Mouse (Mus musculus): ENCODE measurements around the gene Dbn1.

Dbn1 gene

DNA sequence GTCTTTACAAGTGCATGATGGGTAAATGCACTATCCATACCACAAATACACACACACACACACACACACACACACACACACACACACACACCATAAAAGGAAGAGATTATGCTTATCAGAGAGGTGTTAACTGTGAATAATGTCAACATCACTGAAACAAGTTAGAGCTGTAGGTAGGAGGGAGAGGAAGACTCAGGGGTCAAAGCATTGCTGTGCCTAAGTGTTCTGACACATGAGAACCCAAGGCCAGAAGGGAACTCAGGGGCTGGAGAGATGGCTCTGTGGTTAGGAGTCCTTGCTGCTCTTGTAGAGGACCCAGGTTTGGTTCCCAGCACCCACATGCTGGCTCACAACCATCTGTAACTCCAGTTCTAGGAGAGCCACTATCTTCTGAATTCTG lies 8.0 kb downstream of the Dbn1 start:
- in situ Hi-C loops (cut with MboI, MseI), result loop anchor here (5.0 kb wide), 2 partner anchors 32 to 63 kb away; partner anchors contain the start of genes Pdlim7 (in 1 of the 2) and Pfn3 (in 1 of the 2)

DNA sequence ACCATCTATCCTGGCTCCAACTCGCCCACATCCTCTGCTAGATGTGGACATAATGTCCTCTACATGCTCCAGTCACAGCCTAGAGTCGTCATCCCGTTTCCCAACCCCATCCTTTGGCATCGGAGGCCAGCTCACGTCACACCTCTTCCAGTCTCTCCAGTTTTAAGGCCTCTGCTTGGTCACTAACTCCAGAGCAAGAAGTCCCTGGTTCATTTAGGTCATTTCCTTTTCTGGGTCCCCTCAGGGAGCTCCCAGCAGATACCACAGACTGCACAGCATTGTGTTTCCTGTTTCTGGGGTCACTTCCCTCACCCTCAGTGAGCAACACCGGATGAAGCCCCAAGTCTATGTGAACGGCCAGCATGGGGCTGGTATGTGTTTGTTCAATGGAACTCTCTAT lies 8.9 kb downstream of the Dbn1 start:
- in situ Hi-C loops (cut with MboI, MseI), result loop anchor here (5.0 kb wide), 2 partner anchors 33 to 62 kb away; partner anchors contain the start of genes Pdlim7 (in 1 of the 2) and Pfn3 (in 1 of the 2)

DNA sequence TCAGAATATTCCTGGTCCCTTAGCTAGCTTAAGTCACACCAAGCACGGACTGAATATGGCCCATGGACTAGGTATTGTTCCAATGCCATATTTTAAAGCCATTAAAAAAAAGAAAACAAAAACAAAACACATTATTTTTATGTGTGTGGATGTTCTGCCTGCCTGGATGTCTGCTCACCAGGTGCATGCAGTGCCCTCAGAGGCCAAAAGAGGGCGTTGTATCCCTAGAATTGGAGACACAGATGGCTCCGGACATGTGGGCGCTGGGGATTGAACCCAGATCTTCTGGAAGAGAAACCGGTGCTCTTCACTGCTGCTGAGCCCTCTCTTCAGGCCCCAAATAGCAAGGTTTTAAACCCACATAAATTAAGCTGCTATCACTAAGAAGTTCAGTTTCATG lies 9.9 kb downstream of the Dbn1 start:
- in situ Hi-C loops (cut with MboI, MseI), result loop anchor here (5.0 kb wide), 2 partner anchors 34 to 61 kb away; partner anchors contain the start of genes Pdlim7 (in 1 of the 2) and Pfn3 (in 1 of the 2)

DNA sequence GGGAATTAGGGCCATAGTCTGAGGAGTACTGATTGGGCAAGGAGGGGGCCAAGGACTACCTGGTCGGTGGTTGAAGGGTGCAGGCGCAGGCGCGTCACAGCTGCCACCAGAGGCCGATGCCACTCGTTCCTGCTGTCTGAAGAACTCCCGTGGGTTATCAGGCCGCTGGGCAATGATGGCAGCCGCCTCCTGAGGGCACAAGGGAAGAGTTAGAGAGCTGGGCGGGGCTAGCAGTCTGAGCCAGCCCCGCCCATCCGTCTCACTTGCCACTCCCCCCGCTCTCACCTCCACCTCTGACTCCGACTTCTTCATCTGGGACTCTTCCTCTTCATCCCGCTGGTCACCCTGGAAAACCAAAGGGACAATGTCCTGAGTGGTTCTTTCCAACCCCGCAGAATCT lies 10.4 kb downstream of the Dbn1 start:
- in situ Hi-C loops (cut with MboI, MseI), result loop anchor here (5.0 kb wide), 2 partner anchors 35 to 60 kb away; partner anchors contain the start of genes Pdlim7 (in 1 of the 2) and Pfn3 (in 1 of the 2)

DNA sequence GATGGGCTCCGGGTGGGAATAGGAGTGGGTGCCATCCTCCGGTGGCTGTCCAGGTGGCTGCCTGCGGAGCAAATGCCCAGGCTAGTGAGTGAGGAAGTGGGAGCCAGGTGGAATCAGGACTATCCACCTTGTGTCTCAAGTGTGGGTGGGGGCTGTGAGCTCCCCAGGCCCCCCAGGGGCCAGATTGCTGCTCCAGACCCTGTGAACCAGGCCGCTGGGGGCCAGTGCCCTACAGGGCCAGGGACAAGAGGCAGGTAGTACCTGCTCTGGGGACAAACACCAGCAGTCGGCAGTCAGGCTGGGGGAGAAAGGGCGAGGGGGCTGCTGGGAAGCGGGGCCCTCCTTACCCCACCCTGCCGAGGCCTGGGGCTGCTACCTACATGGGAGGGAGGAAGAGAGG lies 11.7 kb downstream of the Dbn1 start:
- in situ Hi-C loops (cut with MboI, MseI), result loop anchor here (5.0 kb wide), 2 partner anchors 36 to 59 kb away; partner anchors contain the start of genes Pdlim7 (in 1 of the 2) and Pfn3 (in 1 of the 2)

DNA sequence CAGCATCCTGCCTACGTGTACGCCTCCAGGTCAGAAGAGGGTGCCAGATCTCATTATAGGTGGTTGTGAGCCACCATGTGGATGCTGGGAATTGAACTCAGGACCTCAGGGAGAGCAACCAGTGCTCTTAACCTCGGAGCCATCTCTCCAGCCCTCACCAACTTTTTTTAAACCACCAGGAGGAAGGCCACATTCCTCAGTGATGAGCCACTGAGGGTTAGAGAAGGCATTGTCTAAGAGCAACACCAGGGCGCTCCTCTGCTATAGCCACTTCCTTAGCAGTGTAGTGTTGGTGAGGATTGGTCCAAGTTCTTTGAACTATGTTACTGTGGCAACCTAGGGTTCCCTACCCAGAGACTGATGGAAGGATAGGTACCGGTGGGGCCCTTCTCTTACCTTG lies 12.2 kb downstream of the Dbn1 start:
- in situ Hi-C loops (cut with MboI, MseI), result loop anchor here (5.0 kb wide), 2 partner anchors 37 to 58 kb away; partner anchors contain the start of genes Pdlim7 (in 1 of the 2) and Pfn3 (in 1 of the 2)

DNA sequence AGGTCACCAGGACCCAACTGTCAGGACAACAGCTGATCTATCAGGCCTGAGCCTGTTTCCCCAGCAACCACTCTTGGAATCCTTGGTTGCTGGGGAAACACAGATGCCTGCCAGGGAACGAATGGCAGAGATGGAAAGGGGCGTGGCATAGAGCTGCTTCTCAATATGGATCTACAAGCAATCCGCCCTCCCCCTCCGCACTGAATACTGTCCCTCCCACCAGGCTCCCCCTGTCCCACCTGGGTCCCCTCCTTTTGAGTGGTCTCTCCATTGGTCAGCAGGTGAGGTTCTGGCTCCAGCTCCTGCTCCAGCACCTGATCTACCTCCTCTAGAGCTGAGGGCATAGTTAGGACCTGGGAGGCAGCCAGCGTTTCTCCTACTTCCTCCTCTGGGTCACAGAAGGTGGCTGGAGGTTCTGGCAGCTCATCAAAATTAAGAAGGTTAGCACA lies 13.3 kb downstream of the Dbn1 start:
- in situ Hi-C loops (cut with MboI, MseI), result loop anchor here (5.0 kb wide), 2 partner anchors 38 to 57 kb away; partner anchors contain the start of genes Pdlim7 (in 1 of the 2) and Pfn3 (in 1 of the 2)

DNA sequence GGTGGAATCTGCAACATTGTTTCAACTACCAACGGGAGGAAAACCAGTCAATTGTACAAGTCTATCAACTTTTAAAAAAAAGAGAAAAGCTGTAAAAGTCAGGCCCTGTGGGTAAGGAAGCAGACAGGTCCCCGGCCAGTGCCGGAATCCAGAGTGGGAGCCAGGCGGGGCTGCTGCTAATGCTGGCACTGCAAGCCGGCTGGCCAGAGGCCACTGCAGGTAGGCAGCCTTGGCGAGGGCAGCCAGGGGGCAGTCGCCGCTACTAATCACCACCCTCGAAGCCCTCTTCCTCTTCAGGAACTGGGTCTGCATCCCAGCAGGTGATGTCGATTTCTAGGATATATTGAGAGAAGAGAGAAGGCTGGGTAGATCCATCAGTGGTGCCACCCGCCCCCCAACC lies 13.9 kb downstream of the Dbn1 start:
- in situ Hi-C loops (cut with MboI, MseI), result no loop called here

DNA sequence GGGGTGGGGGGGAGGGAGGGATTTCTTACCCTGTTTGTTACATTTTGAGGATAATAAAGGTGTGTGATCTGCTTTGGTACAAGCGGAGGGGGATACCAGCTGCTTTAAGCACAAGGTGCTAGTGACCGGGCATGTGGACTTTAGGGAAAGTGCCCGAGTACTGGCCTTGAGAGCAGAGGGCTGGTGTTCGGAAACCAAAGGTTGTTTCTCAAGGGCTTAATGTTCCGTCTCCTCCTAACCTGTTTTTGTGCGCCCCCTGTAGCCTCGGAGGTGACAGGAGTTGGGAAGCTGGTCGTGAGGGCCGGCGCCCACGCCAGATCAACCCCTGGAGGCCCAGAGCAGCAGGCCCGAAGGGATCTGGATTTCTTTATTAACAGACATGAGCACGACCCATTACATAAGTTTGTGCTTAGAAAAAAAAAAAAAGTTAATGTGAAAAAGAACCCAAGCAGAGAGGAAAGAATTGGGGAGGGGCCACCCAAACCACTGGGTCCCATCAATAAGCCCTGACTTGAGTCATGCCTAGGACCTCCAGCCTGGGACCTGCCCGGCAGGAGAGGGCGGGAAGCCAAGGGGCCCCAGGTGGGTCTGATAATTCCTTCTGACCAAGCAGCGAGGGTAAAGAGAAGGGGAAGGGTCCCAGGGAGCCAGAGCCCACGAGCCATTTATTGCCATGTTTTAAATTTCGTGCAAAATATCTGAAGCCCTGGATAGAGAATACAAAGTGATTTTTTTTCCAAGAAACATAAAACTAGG lies 14.7 kb downstream of the Dbn1 start:
- in situ Hi-C loops (cut with MboI, MseI), result no loop called here

DNA sequence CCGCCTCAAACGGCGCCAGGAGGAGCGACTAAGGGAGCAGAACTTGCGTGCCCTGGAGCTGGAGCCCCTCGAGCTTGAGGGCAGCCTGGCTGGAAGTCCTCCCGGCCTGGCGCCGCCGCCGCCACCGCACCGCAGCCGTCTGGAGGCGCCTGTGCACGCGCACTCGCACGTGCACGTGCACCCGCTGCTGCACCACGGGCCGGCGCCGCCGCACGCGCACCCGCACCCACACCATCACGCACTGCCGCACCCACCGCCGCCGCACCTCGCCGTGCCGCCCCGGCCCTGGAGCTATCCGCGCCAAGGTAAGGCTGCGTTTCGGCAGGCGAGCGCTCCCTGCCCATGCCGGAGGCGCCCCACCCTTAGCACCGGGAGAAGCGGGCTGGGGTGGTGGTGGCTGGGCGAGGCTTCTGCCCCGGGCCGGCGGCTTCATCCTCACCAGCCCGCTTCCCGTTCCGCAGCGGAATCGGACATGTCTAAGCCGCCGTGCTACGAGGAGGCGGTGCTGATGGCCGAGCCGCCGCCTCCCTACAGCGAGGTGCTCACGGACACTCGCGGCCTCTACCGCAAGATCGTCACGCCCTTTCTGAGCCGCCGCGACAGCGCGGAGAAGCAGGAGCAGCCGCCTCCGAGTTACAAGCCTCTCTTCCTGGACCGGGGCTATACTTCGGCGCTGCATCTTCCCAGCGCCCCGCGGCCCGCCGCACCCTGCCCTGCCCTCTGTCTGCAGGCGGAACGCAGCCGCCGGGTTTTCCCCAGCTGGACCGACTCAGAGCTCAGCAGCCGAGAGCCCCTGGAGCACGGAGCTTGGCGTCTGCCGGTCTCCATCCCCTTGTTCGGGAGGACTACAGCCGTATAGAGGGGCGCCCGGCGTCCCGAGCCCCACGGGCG lies 15.5 kb downstream of the Dbn1 start:
- in situ Hi-C loops (cut with MboI, MseI), result no loop called here

DNA sequence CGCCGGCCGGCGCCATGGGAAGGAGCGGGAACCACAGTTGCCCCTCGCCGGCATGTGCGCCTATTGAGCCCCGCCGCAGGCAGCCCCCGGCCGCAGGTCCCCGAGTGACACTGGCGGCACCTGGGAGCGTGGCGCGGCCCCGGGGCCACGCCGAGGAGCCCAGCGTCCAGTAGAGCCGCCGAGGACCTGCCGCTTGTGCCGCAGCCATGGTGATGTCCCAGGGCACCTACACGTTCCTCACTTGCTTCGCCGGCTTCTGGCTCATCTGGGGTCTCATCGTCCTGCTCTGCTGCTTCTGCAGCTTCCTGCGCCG lies 16.1 kb downstream of the Dbn1 start:
- in situ Hi-C loops (cut with MboI, MseI), result no loop called here

DNA sequence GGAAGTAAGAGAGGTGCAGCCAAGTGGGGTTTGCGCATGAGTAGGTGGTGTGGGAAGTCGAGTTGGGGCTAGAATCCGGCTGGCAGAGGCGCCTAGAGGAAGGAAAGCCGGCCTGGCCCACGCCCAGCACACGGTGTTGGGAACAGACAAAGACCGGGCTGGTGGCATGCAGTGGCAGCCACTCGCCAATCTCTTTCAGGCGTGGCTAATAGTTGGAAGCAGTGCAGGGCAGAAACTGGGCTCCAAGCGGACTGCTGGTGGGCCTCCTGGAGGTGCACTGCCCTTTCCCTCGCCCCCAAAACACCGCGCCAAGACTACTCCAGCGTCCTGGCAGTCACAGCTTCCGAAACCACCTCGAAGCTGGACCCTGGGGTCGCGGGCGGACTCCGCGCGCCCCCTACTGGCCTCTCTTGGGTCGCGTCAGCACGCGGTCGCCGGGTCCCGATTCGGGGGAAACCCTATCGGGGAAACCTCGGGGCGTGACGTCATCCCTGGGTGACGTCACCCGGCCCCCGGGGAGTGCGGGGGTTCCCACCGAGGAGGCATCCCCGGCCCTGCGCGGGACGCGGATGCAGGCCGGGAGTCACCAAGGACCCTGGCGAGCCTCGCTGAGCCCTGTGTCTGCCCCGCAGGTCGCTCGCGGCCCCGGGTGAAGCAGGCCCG lies 16.6 kb downstream of the Dbn1 start:
- in situ Hi-C loops (cut with MboI, MseI), result no loop called here

DNA sequence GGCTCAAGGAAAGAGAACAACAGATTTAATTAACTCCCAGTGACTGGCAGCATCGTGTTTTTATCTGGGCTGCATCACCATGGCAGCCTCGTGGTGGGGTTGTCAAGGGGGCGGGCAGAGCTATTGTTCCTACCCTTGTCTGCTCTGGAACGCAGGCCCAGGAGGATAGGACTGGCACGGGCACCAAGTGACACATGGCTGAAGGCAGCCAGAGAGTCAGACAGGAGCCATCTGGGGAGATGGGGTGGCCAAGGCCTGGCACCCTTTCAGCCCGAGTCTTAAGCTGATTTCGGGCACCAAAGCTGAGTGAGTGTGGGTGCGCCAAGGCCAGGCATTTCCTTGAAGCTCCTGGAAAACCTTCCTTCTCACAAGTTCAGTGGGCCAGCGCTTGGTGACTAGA lies 17.5 kb downstream of the Dbn1 start:
- in situ Hi-C loops (cut with MboI, MseI), result no loop called here

DNA sequence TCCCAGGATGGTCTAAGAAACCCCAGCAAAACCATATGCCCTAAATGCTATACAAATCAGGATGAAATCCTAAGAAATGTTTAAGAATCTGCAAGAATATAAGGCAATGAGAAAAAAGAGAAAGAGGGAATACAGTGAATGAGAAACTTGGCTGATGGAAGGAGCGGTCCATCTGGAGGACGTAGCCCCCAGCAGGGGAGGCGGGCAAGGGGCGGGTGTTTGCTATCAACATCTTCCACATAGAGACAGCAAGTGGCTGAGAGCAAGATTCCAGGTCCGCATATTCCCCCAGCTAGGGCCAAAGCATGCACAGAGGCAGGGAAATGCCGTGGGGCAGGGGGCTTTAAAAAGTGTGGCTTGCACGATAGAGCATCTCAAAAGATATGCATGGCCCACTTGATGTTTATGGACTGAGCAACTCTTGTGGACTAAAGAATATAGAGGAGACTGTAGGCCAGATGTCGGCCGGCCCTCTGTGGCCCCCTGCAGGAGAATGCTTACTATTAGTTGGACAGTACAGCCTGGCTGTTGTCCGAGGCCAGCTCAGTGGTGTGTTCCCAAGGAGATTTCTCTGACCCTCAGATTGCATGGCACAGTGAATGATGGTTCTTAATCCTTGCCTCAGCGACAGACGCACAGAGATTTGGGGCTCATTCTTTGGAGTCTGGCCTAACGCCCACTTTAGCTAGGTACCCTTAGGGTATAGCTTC lies 18.9 kb downstream of the Dbn1 start:
- in situ Hi-C loops (cut with MboI, MseI), result no loop called here

DNA sequence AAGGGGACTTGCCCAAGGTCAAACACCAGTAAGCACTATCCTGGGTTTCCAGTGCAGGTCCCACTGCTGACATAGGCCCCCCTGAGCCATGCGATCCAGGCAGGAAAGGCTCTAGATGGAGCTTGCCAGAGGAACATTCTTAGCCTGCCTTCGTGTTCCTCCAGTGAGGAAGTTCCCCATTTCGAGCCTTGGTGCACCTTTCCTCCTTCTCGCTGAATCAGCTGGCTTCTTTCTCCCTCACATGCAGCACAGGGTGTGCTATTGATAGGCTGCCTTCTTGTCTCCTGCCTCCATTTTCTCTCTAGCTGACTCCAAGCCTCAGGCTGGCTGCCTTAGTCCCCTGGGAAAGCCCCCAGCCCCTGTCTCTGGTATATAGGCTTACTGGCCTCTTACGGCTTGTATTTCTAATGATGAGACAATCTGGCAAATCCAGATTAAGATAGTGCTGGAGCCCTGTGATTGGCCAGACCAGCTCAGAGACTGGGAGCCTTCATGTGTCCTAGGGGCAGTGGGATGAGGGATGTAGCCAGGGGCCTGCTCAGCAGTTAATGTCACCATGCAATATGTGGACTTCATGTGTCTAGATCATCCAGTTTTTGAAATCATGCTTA lies 22.0 kb downstream of the Dbn1 start:
- in situ Hi-C loops (cut with MboI, MseI), result no loop called here

DNA sequence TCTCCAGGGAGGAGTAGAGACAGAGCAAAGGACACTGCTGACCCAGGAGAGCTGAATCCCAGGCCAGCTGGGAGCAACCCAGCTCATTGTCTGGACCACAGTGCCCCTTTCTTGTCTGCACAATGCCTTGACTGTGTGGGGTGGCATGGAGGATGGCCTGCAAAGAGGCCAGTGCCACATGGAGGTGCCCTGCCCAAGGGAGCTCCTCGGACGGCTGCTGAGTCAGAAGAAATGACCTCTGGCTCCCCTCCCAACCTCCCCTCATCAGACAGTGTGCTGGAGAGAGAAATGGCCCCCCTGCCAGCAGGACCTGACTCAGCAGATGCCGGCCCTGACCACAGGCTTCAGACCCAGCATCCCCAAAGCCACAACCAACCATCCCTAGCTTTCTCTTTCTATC lies 22.7 kb downstream of the Dbn1 start:
- in situ Hi-C loops (cut with MboI, MseI), result no loop called here

DNA sequence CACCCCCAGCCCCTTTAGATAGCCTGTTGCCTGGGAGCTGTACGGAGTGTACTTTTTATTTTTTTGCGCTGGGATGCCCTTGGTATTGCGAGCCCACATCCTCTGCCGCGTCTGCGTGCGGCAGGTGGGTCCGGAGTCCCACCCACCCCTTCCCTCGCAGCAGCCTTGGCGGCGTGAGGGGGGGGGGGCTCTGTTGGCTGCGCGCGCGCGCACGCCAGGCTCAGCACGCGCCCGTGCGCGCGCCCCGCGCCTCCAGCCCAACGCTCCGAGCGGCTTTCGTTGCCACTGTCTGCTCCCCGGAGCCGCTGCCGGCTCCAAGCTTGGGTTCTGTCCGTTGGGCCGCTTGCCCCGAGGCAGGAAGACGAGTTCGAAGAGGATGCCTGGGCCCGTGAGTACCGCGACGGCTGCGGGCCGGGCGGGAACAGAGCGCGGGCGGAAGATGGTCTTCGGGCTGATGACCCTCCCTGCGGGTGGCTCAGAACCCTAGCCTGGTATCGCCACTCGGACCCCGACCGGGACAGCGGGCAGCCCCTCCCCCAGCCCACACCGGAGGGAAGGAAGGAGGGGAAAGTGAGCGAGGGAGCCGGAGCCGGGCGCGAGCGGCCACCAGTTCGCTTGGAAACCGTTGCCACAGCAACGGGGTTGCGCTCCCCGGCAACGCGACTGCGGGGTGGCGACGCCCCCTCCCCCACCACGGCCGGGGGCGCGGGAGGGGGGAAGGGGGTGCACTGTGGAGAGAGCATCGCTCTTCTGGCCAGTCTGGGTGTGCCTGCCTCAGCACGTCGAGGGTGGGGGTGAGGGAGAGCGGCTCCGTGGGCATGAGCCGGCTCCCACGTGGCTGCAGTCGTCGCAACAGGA lies 23.7 kb downstream of the Dbn1 start, which contains the start of gene Prr7:
Prr7 (plus strand) TSS at position 241 of the 858 bp plus-strand sequence.
- in situ Hi-C loops (cut with MboI, MseI), result no loop called here

DNA sequence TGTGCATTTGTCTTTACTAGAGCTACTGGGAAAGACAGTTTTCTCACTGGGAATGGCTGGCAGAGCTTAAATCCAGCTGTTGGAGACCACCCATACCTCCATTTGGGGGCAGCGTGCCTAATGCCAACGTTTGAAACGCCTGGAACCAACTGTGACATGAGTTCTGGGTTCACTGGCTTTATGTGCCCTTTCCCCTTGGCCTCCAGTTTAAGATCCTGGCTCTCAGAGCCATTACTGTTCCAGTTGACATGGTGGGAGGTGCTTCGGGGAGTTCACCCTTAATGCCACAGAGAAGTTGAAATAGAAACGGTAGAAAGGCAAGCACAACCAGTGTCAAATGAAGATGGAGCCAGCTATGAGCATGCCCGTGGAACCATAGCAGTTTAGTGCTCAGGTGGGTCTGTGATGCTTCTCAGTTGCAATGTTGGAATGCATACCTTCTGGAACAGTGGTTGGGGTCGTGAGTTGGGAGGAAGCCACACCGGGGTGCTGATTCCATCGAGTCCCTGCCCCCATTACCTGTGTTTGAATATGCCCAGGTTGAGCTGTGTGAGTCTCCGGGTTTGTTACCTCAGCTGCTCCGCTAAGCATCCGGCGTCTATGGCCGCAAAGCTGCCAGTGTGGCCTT lies 24.4 kb downstream of the Dbn1 start:
- in situ Hi-C loops (cut with MboI, MseI), result no loop called here

DNA sequence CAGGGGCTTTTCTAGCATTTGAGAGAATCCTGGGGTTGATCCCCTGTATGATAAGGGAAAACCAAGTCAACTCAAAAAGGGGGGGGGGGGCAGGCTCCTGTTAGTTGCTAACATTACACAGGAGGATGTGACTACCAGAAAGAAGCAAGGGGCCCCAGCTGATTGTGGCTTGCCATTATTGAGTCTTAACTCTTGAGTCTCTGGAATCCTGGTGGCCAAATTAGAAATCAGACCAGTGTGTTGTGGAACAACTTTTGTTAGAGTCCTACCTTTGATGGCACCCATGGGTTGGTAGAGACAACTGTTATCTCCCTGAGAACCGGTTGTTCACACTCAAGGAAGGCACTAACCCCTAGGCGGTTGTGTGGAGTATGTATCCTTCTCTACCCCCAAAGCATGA lies 24.9 kb downstream of the Dbn1 start:
- in situ Hi-C loops (cut with MboI, MseI), result no loop called here
